Mouse (Mus musculus): ENCODE data around the gene Insl3.

DNA sequence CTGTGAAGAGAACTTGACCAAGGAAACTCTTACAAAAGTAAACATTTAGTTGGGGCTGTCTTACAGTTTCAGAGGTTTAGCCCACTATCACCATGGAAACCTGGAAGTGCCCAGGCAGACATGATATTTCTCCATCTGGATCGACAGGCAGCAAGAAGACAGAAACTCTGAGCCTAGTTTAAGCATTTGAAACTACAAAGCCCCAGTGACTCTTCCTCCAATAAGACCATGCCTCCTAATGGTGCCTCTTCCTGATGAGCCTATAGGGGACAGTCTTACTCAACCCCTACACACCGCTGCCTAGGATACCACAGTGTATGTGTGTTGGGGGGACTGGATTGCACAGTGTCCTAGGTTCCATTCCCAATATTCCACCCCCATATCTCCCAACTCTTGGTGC, 14.9 kb upstream of the Insl3 start:
- TF ChIP-seq EP300 (IDR thresholded peaks at IDR 0.05; ENCODE audit: low read depth): no peak
- TF ChIP-seq CTCF (IDR thresholded peaks at IDR 0.05; ENCODE audit: low read depth): no peak
